Mouse (Mus musculus) ovary, postnatal 10 days (tissue): ENCODE results near the gene Mrgprb3.

Experiments
- DNase-seq: peaks from one replicate; pipeline ENCODE4 v3.0.0; 2022; ENCODE audit warnings: low spot score

Mrgprb3 gene

DNA sequence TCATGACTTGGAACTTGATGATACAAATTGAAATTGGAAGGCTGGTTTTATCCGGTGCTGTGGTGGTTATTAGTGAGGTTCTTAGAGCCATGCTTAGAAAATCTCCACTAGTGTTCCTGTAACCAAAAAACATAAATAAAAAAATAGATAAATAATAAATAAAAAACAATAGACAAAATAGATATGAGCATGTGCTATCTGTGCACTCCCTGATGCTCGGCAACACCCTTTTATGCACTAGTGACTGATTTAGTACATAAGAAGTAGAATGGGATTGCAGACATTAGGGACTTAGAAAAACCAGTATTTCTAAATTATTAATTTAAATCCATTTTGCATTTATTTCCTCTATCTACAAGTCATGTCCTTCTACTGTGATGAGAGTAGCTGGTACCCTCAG is at the start of gene Mrgprb3:
Mrgprb3 (minus strand) TSS at position 101 of the 400 bp plus-strand sequence.
- no peak for DNase-seq
